Mouse (Mus musculus) embryo, embryonic 10.5 days (tissue): Measurements from ENCODE around the gene Tnfrsf18.

ENCODE experiments used
- DNase-seq: peaks from one replicate; pipeline ENCODE4 v3.0.0-alpha.2; 2015; ENCODE audit warnings: low spot score

Tnfrsf18 gene

GRCm38 (mm10) chr4:156077499-156078301 is 51.7 kb downstream of the Tnfrsf18 start:
- DNase-seq, result peak; percentile 58
